Mouse (Mus musculus): Measurements from ENCODE around the gene Arhgef10l. TPM values are rescaled to one million over a fixed set of nuclear protein-coding genes. Genes with fewer than 3 reads are reported as not detected.

The Arhgef10l gene
- 10 to 100 TPM; 13.3 to 46.3 (median 28.5) TPM for total RNA-seq (2022)

- peak; percentile 68 for DNase-seq
These were observed at the start of gene Arhgef10l for GRCm38 (mm10) chr4:140665760-140666159. Gene Arhgef10l, minus strand, starts transcription at chr4:140666012.

- DNase-seq: no peak
These were observed 48.8 kb upstream of the Arhgef10l start for GRCm38 (mm10) chr4:140714586-140714985.

DNA sequence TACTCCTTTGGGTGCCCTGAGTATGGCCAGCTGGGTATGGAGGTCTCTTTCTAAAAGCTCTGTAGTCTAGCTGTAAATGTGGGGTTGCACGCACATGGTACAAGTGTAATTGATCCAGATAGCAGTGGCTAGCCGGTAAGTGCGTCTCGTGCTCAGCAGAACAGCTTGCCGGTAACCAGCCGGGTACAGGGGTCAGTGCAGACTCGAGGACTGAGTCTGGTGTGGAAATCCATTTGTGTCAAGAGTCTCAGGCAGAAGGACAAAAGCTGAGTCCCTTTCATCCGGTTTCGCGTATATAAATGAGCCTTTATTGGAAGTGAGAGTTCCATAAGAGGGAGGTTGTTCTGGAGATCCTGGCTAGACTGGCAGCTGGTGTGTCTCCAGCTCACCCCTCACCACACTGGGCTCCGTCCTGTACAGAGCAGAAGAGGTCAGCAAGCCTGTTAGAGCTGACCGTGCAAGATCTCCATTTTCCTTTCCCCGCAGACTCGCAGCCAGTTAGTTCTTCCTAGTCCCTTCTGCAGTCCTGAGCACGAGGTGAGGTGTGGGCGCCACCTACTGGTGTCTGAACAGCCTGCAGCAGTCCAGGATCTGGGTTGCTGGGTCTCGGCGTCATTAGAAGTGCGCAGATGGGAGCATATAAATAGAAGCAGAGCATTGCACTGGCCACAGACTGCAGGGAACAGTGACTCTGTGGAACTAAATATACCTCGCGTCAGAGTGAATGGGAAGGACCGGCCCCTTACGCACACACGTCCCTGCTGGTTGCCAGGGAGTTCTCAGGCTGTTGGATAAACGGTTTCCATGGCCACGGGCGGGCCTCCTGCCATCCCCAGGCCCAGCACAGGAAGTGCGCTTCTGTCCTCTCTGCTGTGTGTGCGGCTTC lies 47.9 kb upstream of the Arhgef10l start:
- peak; percentile 85 for DNase-seq

GRCm38 (mm10) chr4:140711360-140711759 lies 45.5 kb upstream of the Arhgef10l start:
- no peak for DNase-seq

- no peak for DNase-seq
These were observed 45.0 kb upstream of the Arhgef10l start for GRCm38 (mm10) chr4:140710781-140711180.

- no peak for DNase-seq
These were observed 43.8 kb upstream of the Arhgef10l start for GRCm38 (mm10) chr4:140709617-140710016.

GRCm38 (mm10) chr4:140709111-140709510 lies 43.3 kb upstream of the Arhgef10l start:
- no peak for DNase-seq

GRCm38 (mm10) chr4:140708297-140708927 lies 42.6 kb upstream of the Arhgef10l start:
- no peak for DNase-seq

GRCm38 (mm10) chr4:140707615-140708014 lies 41.8 kb upstream of the Arhgef10l start:
- no peak for DNase-seq

DNA sequence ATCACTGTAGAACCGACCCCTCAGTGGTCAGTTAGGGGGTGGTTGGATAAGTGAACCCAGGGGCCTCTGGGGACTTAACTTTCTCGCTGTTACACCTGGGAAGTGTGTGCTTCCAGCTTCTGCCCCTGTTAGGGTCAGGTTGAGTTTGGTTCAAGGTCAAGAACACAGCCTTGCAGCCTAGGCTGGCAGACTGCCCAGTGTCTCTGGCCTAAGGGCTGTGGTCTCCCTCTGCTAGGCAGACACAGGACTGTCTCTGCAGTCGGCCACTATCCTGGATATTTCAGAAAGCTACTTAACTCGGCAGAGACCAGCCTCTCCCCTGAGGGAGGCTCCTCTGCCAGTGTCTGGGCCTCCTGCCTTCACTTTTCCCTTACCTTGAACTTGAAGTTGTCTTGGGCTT lies 38.4 kb upstream of the Arhgef10l start:
- no peak for DNase-seq

DNA sequence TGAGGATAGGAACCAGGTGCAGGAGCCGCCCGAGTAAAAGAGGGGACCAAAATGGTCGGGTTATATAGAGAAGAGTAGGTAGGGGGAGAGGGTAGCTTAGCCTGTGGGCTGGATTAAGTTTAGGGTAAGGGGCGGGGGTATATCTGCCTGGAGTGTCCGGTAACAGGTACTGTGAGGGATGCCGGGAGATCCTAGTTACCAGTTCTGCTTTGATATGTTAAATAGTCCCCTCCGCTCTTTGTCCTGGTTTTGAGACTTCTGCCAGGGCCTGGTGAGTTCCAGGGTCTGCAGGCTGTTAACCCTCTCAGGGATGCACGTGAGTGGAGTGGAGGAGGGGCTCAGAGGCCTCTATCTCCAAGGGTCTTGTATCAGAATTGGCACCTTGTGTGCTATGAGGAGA lies 37.8 kb upstream of the Arhgef10l start:
- DNase-seq: no peak

GRCm38 (mm10) chr4:140702611-140703327 lies 37.0 kb upstream of the Arhgef10l start:
- peak; percentile 71 for DNase-seq

- DNase-seq: no peak
These were observed 36.1 kb upstream of the Arhgef10l start for GRCm38 (mm10) chr4:140701716-140702561.

GRCm38 (mm10) chr4:140701049-140701715 lies 35.4 kb upstream of the Arhgef10l start:
- DNase-seq: peak; percentile 57

DNA sequence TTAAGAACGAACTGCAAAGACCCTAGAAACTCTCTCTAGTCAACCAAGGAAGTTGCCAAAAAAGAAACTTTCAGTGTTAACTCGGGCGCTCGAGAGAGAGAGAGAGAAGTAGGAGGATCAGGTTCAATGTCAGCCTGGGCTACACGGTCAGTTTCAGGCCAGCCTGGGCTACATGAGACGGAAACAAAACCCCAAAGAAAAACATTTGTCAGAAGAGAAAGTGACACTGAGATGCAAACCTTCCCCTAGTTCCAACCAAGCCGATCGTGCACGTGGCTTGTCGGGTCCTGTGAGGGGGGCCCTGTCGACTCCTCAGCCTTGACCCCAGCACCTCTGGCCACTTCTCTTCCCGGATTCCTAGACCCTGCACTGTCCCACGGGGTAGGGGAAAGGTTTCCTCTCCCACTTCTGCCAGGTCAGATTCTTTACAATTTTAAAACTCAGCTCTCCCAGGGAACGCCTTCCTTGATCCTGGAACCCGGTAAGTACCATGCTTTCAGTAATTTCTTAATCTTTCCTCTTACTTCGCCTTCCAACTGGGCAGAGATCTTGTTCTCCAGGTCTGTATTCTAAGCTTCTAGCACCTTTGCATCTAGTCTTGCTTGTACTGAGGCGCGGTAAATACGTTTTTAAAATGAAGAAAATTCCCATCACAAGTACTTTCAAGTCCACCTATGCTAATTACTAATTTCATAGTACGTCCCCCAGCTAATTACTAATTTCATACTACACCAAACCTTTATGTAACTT lies 34.6 kb upstream of the Arhgef10l start, which contains the start of gene Rcc2:
Gene Rcc2, plus strand, starts transcription at position 273 of the 750 bp plus-strand sequence.
- DNase-seq: no peak

GRCm38 (mm10) chr4:140699441-140700127 lies 33.8 kb upstream of the Arhgef10l start:
- DNase-seq: peak; percentile 67

DNA sequence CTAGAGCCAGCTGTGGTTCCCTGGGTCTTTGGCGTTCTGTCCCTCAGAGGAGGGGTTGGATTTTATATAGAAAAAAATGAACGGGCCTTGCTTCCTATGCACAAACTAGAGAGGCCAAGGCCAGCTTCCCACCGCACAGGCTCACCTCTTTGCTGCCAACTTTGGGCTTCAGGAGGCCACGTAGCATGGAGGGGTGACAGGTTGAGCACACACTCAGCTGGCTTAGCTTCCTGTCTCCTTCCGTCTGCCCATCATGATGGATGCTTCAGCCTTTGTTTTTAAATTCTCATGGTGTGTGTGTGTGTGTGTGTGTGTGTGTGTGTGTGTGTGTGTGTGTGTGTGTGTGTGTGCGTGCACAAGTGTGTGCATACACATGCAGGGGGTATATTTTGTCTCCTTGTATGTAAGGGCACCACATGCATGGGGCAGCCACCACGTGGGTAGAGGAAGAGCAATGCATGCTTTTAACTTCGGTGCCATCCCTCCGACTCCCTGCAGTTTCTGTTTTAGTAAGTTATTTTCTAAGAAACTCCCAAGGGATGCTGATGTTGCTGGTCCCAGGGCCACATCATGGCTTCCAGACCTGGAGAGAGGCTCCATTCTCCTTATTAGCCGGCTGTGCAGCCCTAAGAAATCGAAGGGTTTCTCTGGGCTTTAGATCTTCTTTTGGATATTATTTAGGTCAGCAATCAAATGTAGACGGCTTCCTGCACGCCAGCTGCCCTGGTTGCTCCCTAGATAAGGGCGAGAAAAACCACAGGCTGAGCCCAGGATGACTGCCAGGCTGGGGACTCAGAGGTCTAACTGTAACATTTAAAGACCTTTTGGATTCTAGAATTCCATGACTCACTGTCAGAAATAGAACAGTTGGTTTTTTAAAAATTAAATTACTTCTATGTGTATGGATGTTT lies 30.1 kb upstream of the Arhgef10l start:
- DNase-seq: no peak

GRCm38 (mm10) chr4:140695146-140695545 lies 29.3 kb upstream of the Arhgef10l start:
- DNase-seq: no peak

GRCm38 (mm10) chr4:140694551-140695060 lies 28.8 kb upstream of the Arhgef10l start:
- no peak for DNase-seq
